Mouse (Mus musculus) embryo, embryonic 9.5 days (tissue): ENCODE data around the gene Nit2.
A peak's percentile ranks its signal among the peaks of the same experiment; 100 is the strongest.

Source experiments
- DNase-seq: peaks from one replicate; pipeline ENCODE4 v3.0.0-alpha.2; 2017; ENCODE audit errors: extremely low spot score

Gene Nit2

GRCm38 (mm10) chr16:57162841-57163240, 4.3 kb downstream of the Nit2 start:
- no peak for DNase-seq

- no peak for DNase-seq
Measured at GRCm38 (mm10) chr16:57159835-57160234, 7.3 kb downstream of the Nit2 start.

GRCm38 (mm10) chr16:57157728-57158127, 9.4 kb downstream of the Nit2 start:
- no peak for DNase-seq

- no peak for DNase-seq
Measured at GRCm38 (mm10) chr16:57157076-57157475, 10.1 kb downstream of the Nit2 start.

- no peak for DNase-seq
Measured at GRCm38 (mm10) chr16:57155899-57156298, 11.2 kb downstream of the Nit2 start.

- DNase-seq = no peak
Measured at GRCm38 (mm10) chr16:57151437-57151836, 15.7 kb downstream of the Nit2 start.

- no peak for DNase-seq
Measured at GRCm38 (mm10) chr16:57144741-57145140, 22.4 kb downstream of the Nit2 start.

GRCm38 (mm10) chr16:57133611-57134010, 33.5 kb downstream of the Nit2 start:
- no peak for DNase-seq

- DNase-seq = no peak
Measured at GRCm38 (mm10) chr16:57132326-57132725, 34.8 kb downstream of the Nit2 start.

- no peak for DNase-seq
Measured at GRCm38 (mm10) chr16:57131544-57131943, 35.6 kb downstream of the Nit2 start.

- DNase-seq = no peak
Measured at GRCm38 (mm10) chr16:57130752-57131400, 36.3 kb downstream of the Nit2 start.

- no peak for DNase-seq
Measured at GRCm38 (mm10) chr16:57127825-57128224, 39.3 kb downstream of the Nit2 start.

GRCm38 (mm10) chr16:57126268-57126667, 40.9 kb downstream of the Nit2 start:
- no peak for DNase-seq

GRCm38 (mm10) chr16:57122682-57123445, 44.3 kb downstream of the Nit2 start:
- DNase-seq = no peak

- DNase-seq = no peak
Measured at GRCm38 (mm10) chr16:57121816-57122415, 45.2 kb downstream of the Nit2 start.

GRCm38 (mm10) chr16:57120913-57121815, 46.0 kb downstream of the Nit2 start, which contains the start of gene Tomm70a:
TSS of gene Tomm70a (plus strand) at chr16:57121703.
- peak; percentile 97 for DNase-seq

- no peak for DNase-seq
Measured at GRCm38 (mm10) chr16:57117562-57117961, 49.6 kb downstream of the Nit2 start.

- no peak for DNase-seq
Measured at GRCm38 (mm10) chr16:57116066-57116465, 51.1 kb downstream of the Nit2 start.
